Mouse (Mus musculus) heart, embryonic 15.5 days (tissue): ENCODE results near the gene Slc37a4. TPM values are rescaled to one million over a fixed set of nuclear protein-coding genes. Genes with fewer than 3 reads are reported as not detected.
A peak's percentile ranks its signal among the peaks of the same experiment; 100 is the strongest.
"Not testable (repeated sequence)": the region's sequence is repeated elsewhere in the genome, so short reads cannot be mapped to it uniquely, and the experiment has no call there.

Experiments
- ATAC-seq: fragments of 200-750 bp; cut with Nextera tagmentation; replicated peaks from 2 replicates; pipeline ENCODE4 v1.8.0; 2017; ENCODE audit warnings: low read depth, moderate TSS enrichment; ENCODE audit not compliant: insufficient number of reproducible peaks, insufficient read depth, low FRiP score
- H3K27ac ChIP-seq: fragments of 300-500 bp; sonication (generic); 2 replicates; pipeline ENCODE4 v1.5.1; 2015; ENCODE audit warnings: mild to moderate bottlenecking, inconsistent platforms
- H3K27me3 ChIP-seq: fragments of 300-500 bp; sonication (generic); 2 replicates; pipeline ENCODE4 v1.6.1; 2015; ENCODE audit warnings: inconsistent platforms
- H3K36me3 ChIP-seq: fragments of 300-500 bp; sonication (generic); 2 replicates; pipeline ENCODE4 v1.6.1; 2015; ENCODE audit warnings: mild to moderate bottlenecking, inconsistent platforms
- H3K4me1 ChIP-seq: fragments of 300-500 bp; sonication (generic); replicated peaks from 2 replicates; pipeline ENCODE4 v1.6.1; 2015; ENCODE audit warnings: inconsistent platforms
- H3K4me2 ChIP-seq: fragments of 300-500 bp; sonication (generic); 2 replicates; pipeline ENCODE4 v1.6.1; 2015; ENCODE audit warnings: inconsistent platforms, mild to moderate bottlenecking, moderate library complexity
- H3K4me3 ChIP-seq: fragments of 300-500 bp; sonication (generic); 2 replicates; pipeline ENCODE4 v1.5.1; 2015; ENCODE audit warnings: mild to moderate bottlenecking, inconsistent platforms
- H3K9ac ChIP-seq: fragments of 300-500 bp; sonication (generic); 2 replicates; pipeline ENCODE4 v1.6.1; 2015; ENCODE audit warnings: mild to moderate bottlenecking, inconsistent platforms
- H3K9me3 ChIP-seq: fragments of 300-500 bp; sonication (generic); replicated peaks from 2 replicates; pipeline ENCODE4 v1.6.1; 2016; ENCODE audit warnings: inconsistent platforms
- WGBS: fragments of 180-500 bp; shearing (Covaris S2); methylation state at CpG from one replicate; pipeline ENCODE4 v1.1.7; 2015; ENCODE audit warnings: mixed read lengths; 5-methylcytosine and 5-hydroxymethylcytosine counted together
- polyA plus RNA-seq: library from polyadenylated mRNA; unstranded; fragments of >200 nt; fragmentation: Nextera tagmentation; extraction: Ambion mirVana; gene quantifications from 2 replicates; pipeline ENCODE4 v1.2.1, GENCODE M21; 2015

Slc37a4 gene
- polyA plus RNA-seq: 31.4 and 33.8 TPM in 2 replicates

- Histone ChIP-seq H3K27ac (peak within 1 kb of the TSS; percentile 95), H3K4me3 (peak within 1 kb of the TSS; percentile 83), H3K9ac (peak within 1 kb of the TSS; percentile 78), H3K27me3 (no peaks in the 10 kb centered on the region), H3K4me2 (peak within 1 kb of the TSS; percentile 85), H3K9me3 (no peaks in the 10 kb centered on the region), H3K36me3 (peaks cover 16% of the 10 kb centered on the region), H3K4me1 (peaks cover 47% of the 10 kb centered on the region)
- ATAC-seq: peak; percentile 96
- WGBS: under 1% methylated on average over 43 of the region's 43 CpGs
Measured at GRCm38 (mm10) chr9:44396684-44397411, at the start of gene Slc37a4. Gene Slc37a4 (plus strand): TSS chr9:44396852.

- no peaks in the 10 kb centered on the region for H3K9me3 ChIP-seq
- 92% methylated on average over 9 of the region's 9 CpGs for WGBS
- H3K27me3 ChIP-seq: no peaks in the 10 kb centered on the region
- H3K36me3 ChIP-seq: peaks cover 45% of the 10 kb centered on the region
- no peak for ATAC-seq
- no peak overlapping the region for H3K4me2 ChIP-seq
- no peak overlapping the region for H3K27ac ChIP-seq
- H3K4me1 ChIP-seq: peaks cover 16% of the 10 kb centered on the region
- no peak overlapping the region for H3K4me3 ChIP-seq
- H3K9ac ChIP-seq: no peak overlapping the region
Measured at GRCm38 (mm10) chr9:44347166-44347565, 49.5 kb upstream of the Slc37a4 start.

- Histone ChIP-seq H3K4me3 (no peak overlapping the region), H3K9me3 (no peaks in the 10 kb centered on the region), H3K9ac (no peak overlapping the region), H3K36me3 (peaks cover 50% of the 10 kb centered on the region), H3K27me3 (no peaks in the 10 kb centered on the region), H3K4me2 (no peak overlapping the region), H3K27ac (no peak overlapping the region), H3K4me1 (peaks cover 11% of the 10 kb centered on the region)
- ATAC-seq: no peak
- 83% methylated on average over 4 of the region's 4 CpGs for WGBS
Measured at GRCm38 (mm10) chr9:44347621-44348020, 49.0 kb upstream of the Slc37a4 start.

GRCm38 (mm10) chr9:44348546-44348945 is 48.1 kb upstream of the Slc37a4 start:
- no peaks in the 10 kb centered on the region for H3K27me3 ChIP-seq
- H3K4me2 ChIP-seq: no peak overlapping the region
- no peak overlapping the region for H3K9ac ChIP-seq
- WGBS: 95% methylated on average over 4 of the region's 4 CpGs
- H3K9me3 ChIP-seq: no peaks in the 10 kb centered on the region
- H3K4me1 ChIP-seq: peaks cover 3% of the 10 kb centered on the region
- no peak overlapping the region for H3K27ac ChIP-seq
- no peak overlapping the region for H3K4me3 ChIP-seq
- peaks cover 58% of the 10 kb centered on the region for H3K36me3 ChIP-seq
- no peak for ATAC-seq

GRCm38 (mm10) chr9:44351396-44351795 is 45.3 kb upstream of the Slc37a4 start:
- no peaks in the 10 kb centered on the region for H3K9me3 ChIP-seq
- peaks cover 86% of the 10 kb centered on the region for H3K36me3 ChIP-seq
- H3K4me2 ChIP-seq: no peak overlapping the region
- H3K9ac ChIP-seq: no peak overlapping the region
- no peak overlapping the region for H3K27ac ChIP-seq
- 91% methylated on average over 4 of the region's 4 CpGs for WGBS
- H3K27me3 ChIP-seq: no peaks in the 10 kb centered on the region
- H3K4me3 ChIP-seq: no peak overlapping the region
- ATAC-seq: no peak
- no peaks in the 10 kb centered on the region for H3K4me1 ChIP-seq

GRCm38 (mm10) chr9:44352337-44352736 is 44.3 kb upstream of the Slc37a4 start:
- no peak overlapping the region for H3K4me3 ChIP-seq
- no peak overlapping the region for H3K4me2 ChIP-seq
- H3K36me3 ChIP-seq: peaks cover 91% of the 10 kb centered on the region
- 89% methylated on average over 10 of the region's 10 CpGs for WGBS
- H3K27ac ChIP-seq: no peak overlapping the region
- H3K9me3 ChIP-seq: no peaks in the 10 kb centered on the region
- no peaks in the 10 kb centered on the region for H3K4me1 ChIP-seq
- H3K27me3 ChIP-seq: no peaks in the 10 kb centered on the region
- H3K9ac ChIP-seq: no peak overlapping the region
- ATAC-seq: no peak

- peaks cover 90% of the 10 kb centered on the region for H3K36me3 ChIP-seq
- ATAC-seq: no peak
- no peaks in the 10 kb centered on the region for H3K9me3 ChIP-seq
- H3K4me3 ChIP-seq: no peak overlapping the region
- 91% methylated on average over 6 of the region's 6 CpGs for WGBS
- no peak overlapping the region for H3K4me2 ChIP-seq
- H3K27ac ChIP-seq: no peak overlapping the region
- H3K4me1 ChIP-seq: no peaks in the 10 kb centered on the region
- H3K27me3 ChIP-seq: no peaks in the 10 kb centered on the region
- H3K9ac ChIP-seq: no peak overlapping the region
Measured at GRCm38 (mm10) chr9:44353142-44353541, 43.5 kb upstream of the Slc37a4 start.

- 72% methylated on average over 4 of the region's 4 CpGs for WGBS
- Histone ChIP-seq H3K27ac (no peak overlapping the region), H3K36me3 (peaks cover 68% of the 10 kb centered on the region), H3K4me1 (peaks cover 7% of the 10 kb centered on the region), H3K27me3 (no peaks in the 10 kb centered on the region), H3K4me2 (no peak overlapping the region), H3K9ac (no peak overlapping the region), H3K9me3 (no peaks in the 10 kb centered on the region), H3K4me3 (no peak overlapping the region)
- ATAC-seq: no peak
Measured at GRCm38 (mm10) chr9:44357207-44357606, 39.4 kb upstream of the Slc37a4 start.

GRCm38 (mm10) chr9:44361190-44361917 is 35.3 kb upstream of the Slc37a4 start, which contains the start of gene Vps11:
Gene Vps11 (minus strand): TSS chr9:44361670.
- peaks cover 29% of the 10 kb centered on the region for H3K36me3 ChIP-seq
- H3K9ac ChIP-seq: peak within 1 kb of the TSS; percentile 72
- H3K4me2 ChIP-seq: peak within 1 kb of the TSS; percentile 74
- ATAC-seq: peak; percentile 94
- H3K4me1 ChIP-seq: peaks cover 7% of the 10 kb centered on the region
- H3K4me3 ChIP-seq: peak within 1 kb of the TSS; percentile 73
- under 1% methylated on average over 44 of the region's 44 CpGs for WGBS
- H3K9me3 ChIP-seq: no peaks in the 10 kb centered on the region
- H3K27me3 ChIP-seq: no peaks in the 10 kb centered on the region
- peak within 1 kb of the TSS; percentile 83 for H3K27ac ChIP-seq

- Histone ChIP-seq H3K4me3 (peak overlapping the region; percentile 73), H3K36me3 (peaks cover 23% of the 10 kb centered on the region), H3K4me2 (peak overlapping the region; percentile 74), H3K9ac (peak overlapping the region; percentile 72), H3K27ac (peak overlapping the region; percentile 83)
- WGBS: 36% methylated on average over 4 of the region's 4 CpGs
- H3K4me1 ChIP-seq, ATAC-seq, H3K27me3 ChIP-seq, H3K9me3 ChIP-seq: not testable (repeated sequence)
Measured at GRCm38 (mm10) chr9:44361931-44362330, 34.7 kb upstream of the Slc37a4 start.

GRCm38 (mm10) chr9:44364480-44364879 is 32.2 kb upstream of the Slc37a4 start:
- H3K9me3 ChIP-seq: no peaks in the 10 kb centered on the region
- WGBS: 65% methylated on average over 3 of the region's 3 CpGs
- no peaks in the 10 kb centered on the region for H3K27me3 ChIP-seq
- H3K36me3 ChIP-seq: peaks cover 3% of the 10 kb centered on the region; the same call in 1 of the 2 replicates
- H3K9ac ChIP-seq: no peak overlapping the region
- ATAC-seq: no peak
- H3K27ac ChIP-seq: no peak overlapping the region
- no peak overlapping the region for H3K4me2 ChIP-seq
- peaks cover 7% of the 10 kb centered on the region for H3K4me1 ChIP-seq
- H3K4me3 ChIP-seq: no peak overlapping the region
